Mouse (Mus musculus): Measurements from ENCODE around the gene P3h4. TPM values are rescaled to one million over a fixed set of nuclear protein-coding genes. Genes with fewer than 3 reads are reported as not detected.

Gene P3h4
- 5.2 TPM for polyA plus RNA-seq (2015; fragmentation: Illumina TruSeq; extraction: RNeasy Lipid Tissue Mini Kit (QIAGEN cat#74804); ENCODE audit: insufficient read depth, low replicate concordance)

DNA sequence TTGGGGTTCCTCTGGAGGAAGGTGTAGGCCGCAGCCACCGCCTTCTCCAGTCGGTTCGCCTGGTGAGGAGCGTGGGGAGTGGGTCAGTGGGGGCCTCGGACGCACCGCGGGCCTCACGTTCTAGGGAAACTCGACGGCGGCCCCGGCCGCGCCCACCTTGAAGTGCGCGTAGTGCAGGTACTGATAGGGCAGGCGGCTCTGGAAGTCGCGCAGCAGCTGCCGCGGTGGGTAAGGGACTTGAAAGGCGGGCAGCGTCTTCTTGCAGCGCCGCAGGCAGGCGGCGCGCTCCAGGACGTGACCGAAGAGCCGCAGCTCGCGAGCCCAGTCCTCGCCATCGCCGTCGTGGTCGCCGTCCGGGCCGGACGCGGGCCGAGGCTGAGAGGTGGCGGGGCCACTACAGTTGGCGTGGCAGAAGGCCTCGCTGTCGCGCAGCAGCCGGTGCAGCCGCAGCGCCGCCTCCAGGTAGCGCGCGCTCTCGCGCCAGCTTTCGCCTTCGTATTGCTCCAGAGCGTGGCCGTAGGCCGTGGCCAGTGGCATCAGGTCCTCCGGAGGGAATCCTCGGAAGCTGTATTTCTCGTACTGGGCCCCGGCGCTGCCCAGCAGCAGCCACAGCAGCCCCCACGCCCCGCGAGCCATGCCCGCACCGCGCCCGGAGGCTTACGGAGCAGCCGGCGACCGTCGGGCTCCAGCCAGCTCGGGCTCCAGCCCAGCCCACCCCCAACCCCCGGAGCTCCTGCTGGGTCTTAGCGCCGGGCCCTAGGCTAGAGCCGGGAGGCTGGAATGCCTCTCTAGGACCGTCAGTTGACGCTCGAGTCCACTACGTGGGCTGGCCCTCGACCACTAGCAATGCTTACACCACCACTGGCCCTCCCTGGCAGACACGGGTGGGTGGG lies at the start of gene P3h4:
TSS of gene P3h4 (minus strand) at position 816 of the 893 bp plus-strand sequence.

DNA sequence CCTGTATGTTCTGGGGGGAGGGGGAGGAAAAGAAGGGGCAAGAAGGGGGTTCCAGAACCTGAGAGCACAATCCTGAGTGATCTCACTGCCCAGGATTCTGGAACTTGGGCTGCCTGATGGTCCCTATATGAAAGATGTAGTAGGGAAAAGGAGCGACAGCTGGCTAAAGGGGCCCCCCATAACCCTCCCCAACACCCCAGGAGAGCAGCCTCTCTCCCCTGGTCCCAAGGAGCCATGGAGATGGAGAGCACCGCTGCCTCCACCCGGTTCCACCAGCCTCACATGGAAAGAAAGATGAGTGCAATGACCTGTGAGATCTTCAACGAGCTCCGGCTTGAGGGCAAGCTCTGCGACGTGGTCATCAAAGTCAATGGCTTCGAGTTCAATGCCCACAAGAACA lies 27.2 kb upstream of the P3h4 start, which contains the start of the genes Nt5c3b and Klhl10:
TSS of gene Nt5c3b (minus strand) at position 12 of the 400 bp plus-strand sequence.
TSS of gene Klhl10 (plus strand) at position 121 of the 400 bp plus-strand sequence.

GRCm38 (mm10) chr11:100414914-100415822 lies 532 bp upstream of the P3h4 start, which contains the start of gene Fkbp10:
Fkbp10 (plus strand) TSS chr11:100415697.

DNA sequence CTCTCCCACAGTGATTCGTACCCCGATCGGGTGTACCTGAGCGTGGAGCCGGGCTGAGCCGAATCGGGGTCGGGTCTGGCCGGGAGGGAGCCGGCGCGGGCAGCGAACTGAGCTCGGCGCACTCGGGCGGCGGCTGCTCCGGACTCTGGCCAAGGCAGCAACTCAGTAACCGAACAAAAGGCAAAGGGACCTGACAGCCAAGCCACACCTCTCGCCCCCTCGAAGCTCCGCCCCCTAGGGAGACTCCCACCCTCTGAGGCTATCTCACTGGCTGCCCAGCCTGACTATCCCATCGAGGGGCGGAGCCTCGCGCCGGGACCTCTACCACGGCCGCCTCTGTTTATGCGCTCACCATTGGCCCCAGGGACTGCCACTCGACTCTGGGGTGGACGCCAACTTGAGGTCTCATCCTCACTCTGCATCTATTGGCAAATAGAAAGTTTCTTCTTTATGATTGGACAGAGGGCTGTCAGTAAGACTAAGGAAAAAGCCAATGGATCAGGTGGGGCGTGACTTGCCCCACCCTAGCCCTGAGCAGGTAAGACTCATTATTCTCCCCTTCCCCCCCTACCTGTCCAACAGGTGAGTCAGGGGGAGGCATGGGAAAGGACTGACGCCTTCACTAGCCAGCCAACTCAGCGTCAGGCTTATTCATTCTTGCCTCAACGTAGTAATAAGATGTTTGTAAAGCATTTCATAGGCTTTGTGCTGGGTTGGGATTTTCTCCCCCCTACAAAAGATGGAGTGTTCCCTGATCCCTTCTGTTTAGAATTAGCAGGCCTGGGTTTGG lies 16.8 kb downstream of the P3h4 start, which contains the start of gene Jup:
TSS of gene Jup (minus strand) at position 164 of the 790 bp plus-strand sequence.

Other genes with a start within 250 kb of the P3h4 start
- gene Krt9, start 221.6 kb downstream of the P3h4 start, polyA plus RNA-seq (2015; fragmentation: Illumina TruSeq; extraction: RNeasy Lipid Tissue Mini Kit (QIAGEN cat#74804); ENCODE audit: insufficient read depth, low replicate concordance): not detected
- gene Krt14, start 207.3 kb downstream of the P3h4 start, polyA plus RNA-seq (2015; fragmentation: Illumina TruSeq; extraction: RNeasy Lipid Tissue Mini Kit (QIAGEN cat#74804); ENCODE audit: insufficient read depth, low replicate concordance): not detected
- not detected for gene Krt16, start 165.9 kb downstream of the P3h4 start, polyA plus RNA-seq (2015; fragmentation: Illumina TruSeq; extraction: RNeasy Lipid Tissue Mini Kit (QIAGEN cat#74804); ENCODE audit: insufficient read depth, low replicate concordance)
- not detected for gene Krt17, start 153.8 kb downstream of the P3h4 start, polyA plus RNA-seq (2015; fragmentation: Illumina TruSeq; extraction: RNeasy Lipid Tissue Mini Kit (QIAGEN cat#74804); ENCODE audit: insufficient read depth, low replicate concordance)
- not detected for gene Krt42, start 145.0 kb downstream of the P3h4 start, polyA plus RNA-seq (2015; fragmentation: Illumina TruSeq; extraction: RNeasy Lipid Tissue Mini Kit (QIAGEN cat#74804); ENCODE audit: insufficient read depth, low replicate concordance)
- 1,360 TPM for gene Eif1, start 95.0 kb downstream of the P3h4 start, polyA plus RNA-seq (2015; fragmentation: Illumina TruSeq; extraction: RNeasy Lipid Tissue Mini Kit (QIAGEN cat#74804); ENCODE audit: insufficient read depth, low replicate concordance)
- not detected for gene Gast, start 80.4 kb downstream of the P3h4 start, polyA plus RNA-seq (2015; fragmentation: Illumina TruSeq; extraction: RNeasy Lipid Tissue Mini Kit (QIAGEN cat#74804); ENCODE audit: insufficient read depth, low replicate concordance)
- gene Hap1, start 58.7 kb downstream of the P3h4 start, polyA plus RNA-seq (2015; fragmentation: Illumina TruSeq; extraction: RNeasy Lipid Tissue Mini Kit (QIAGEN cat#74804); ENCODE audit: insufficient read depth, low replicate concordance): 28.3 TPM
- gene Jup, start 17.1 kb downstream of the P3h4 start, polyA plus RNA-seq (2015; fragmentation: Illumina TruSeq; extraction: RNeasy Lipid Tissue Mini Kit (QIAGEN cat#74804); ENCODE audit: insufficient read depth, low replicate concordance): 19.0 TPM
- gene Fkbp10, start 861 bp upstream of the P3h4 start, polyA plus RNA-seq (2015; fragmentation: Illumina TruSeq; extraction: RNeasy Lipid Tissue Mini Kit (QIAGEN cat#74804); ENCODE audit: insufficient read depth, low replicate concordance): 5.2 TPM
- gene Nt5c3b, start 27.0 kb upstream of the P3h4 start, polyA plus RNA-seq (2015; fragmentation: Illumina TruSeq; extraction: RNeasy Lipid Tissue Mini Kit (QIAGEN cat#74804); ENCODE audit: insufficient read depth, low replicate concordance): 53.8 TPM
- gene Klhl10, start 27.1 kb upstream of the P3h4 start, polyA plus RNA-seq (2015; fragmentation: Illumina TruSeq; extraction: RNeasy Lipid Tissue Mini Kit (QIAGEN cat#74804); ENCODE audit: insufficient read depth, low replicate concordance): 0.41 TPM
- gene Klhl11, start 57.9 kb upstream of the P3h4 start, polyA plus RNA-seq (2015; fragmentation: Illumina TruSeq; extraction: RNeasy Lipid Tissue Mini Kit (QIAGEN cat#74804); ENCODE audit: insufficient read depth, low replicate concordance): 11.0 TPM
- gene Acly, start 113.2 kb upstream of the P3h4 start, polyA plus RNA-seq (2015; fragmentation: Illumina TruSeq; extraction: RNeasy Lipid Tissue Mini Kit (QIAGEN cat#74804); ENCODE audit: insufficient read depth, low replicate concordance): 92.7 TPM
- 0.15 TPM for gene Ttc25, start 130.8 kb upstream of the P3h4 start, polyA plus RNA-seq (2015; fragmentation: Illumina TruSeq; extraction: RNeasy Lipid Tissue Mini Kit (QIAGEN cat#74804); ENCODE audit: insufficient read depth, low replicate concordance)
- gene Cnp, start 160.1 kb upstream of the P3h4 start, polyA plus RNA-seq (2015; fragmentation: Illumina TruSeq; extraction: RNeasy Lipid Tissue Mini Kit (QIAGEN cat#74804); ENCODE audit: insufficient read depth, low replicate concordance): 99.4 TPM
- gene Nkiras2, start 204.4 kb upstream of the P3h4 start, polyA plus RNA-seq (2015; fragmentation: Illumina TruSeq; extraction: RNeasy Lipid Tissue Mini Kit (QIAGEN cat#74804); ENCODE audit: insufficient read depth, low replicate concordance): 17.5 TPM
- 892 TPM for gene Dnajc7, start 205.3 kb upstream of the P3h4 start, polyA plus RNA-seq (2015; fragmentation: Illumina TruSeq; extraction: RNeasy Lipid Tissue Mini Kit (QIAGEN cat#74804); ENCODE audit: insufficient read depth, low replicate concordance)